Mouse (Mus musculus): Measurements from ENCODE around the gene Brk1.

DNA sequence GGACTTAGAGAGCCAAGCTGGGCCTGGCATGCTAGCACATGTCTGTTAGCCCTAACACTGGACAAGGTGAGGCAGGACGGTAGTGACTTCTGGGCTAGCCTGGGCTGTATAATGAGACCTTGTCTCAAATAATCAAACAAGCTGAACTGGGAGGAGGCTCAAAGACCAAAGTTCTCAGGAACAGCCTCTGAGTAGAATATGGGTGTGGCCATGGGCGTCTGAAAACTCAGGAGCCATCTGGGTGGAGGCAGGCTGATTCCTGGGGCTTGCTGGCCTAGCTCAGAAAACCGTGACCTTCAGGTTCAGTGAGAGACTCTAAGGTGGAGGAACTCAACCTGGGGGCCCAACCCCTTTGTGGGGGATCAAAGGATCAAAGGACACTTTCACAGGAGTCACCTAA lies 47.1 kb downstream of the Brk1 start:
- TF ChIP-seq ETS1 (conservative IDR thresholded peaks at IDR 0.05; ENCODE audit: low read depth, low read length) (no peak), ZMIZ1 (IDR thresholded peaks at IDR 0.05; ENCODE audit: low read depth, low read length) (no peak), ZC3H11A (IDR thresholded peaks at IDR 0.05; ENCODE audit: low read depth, low read length) (no peak), RCOR1 (conservative IDR thresholded peaks at IDR 0.05; ENCODE audit: low read depth, low read length) (no peak), EP300 (IDR thresholded peaks at IDR 0.05; ENCODE audit: low read length) (no peak), HCFC1 (IDR thresholded peaks at IDR 0.05; ENCODE audit: low read depth, low read length) (no peak), ZKSCAN1 (IDR thresholded peaks at IDR 0.05; ENCODE audit: borderline replicate concordance, low read depth, low read length) (no peak), CTCF (conservative IDR thresholded peaks at IDR 0.05 in 1 of 2, IDR thresholded peaks at IDR 0.05 in 1 of 2; ENCODE audit: low read depth in 2 of 2, low read length in 2 of 2) (no peak), MAZ (IDR thresholded peaks at IDR 0.05; ENCODE audit: low read depth, low read length) (no peak), MAFK (IDR thresholded peaks at IDR 0.05; ENCODE audit: insufficient replicate concordance, low read length) (no peak), E2F4 (IDR thresholded peaks at IDR 0.05; ENCODE audit: insufficient replicate concordance, low read depth, low read length) (no peak)
